Mouse (Mus musculus) hindbrain, embryonic 15.5 days (tissue): ENCODE measurements around the gene Nkx3-2. TPM values are rescaled to one million over a fixed set of nuclear protein-coding genes. Genes with fewer than 3 reads are reported as not detected.

Experiments
- ATAC-seq: fragments of 200-750 bp; cut with Nextera tagmentation; 2 replicates; pipeline ENCODE4 v1.8.0; 2017; ENCODE audit warnings: low read depth, moderate number of reproducible peaks, moderate TSS enrichment; ENCODE audit not compliant: low FRiP score
- H3K27ac ChIP-seq: fragments of 300-500 bp; sonication (generic); replicated peaks from 2 replicates; pipeline ENCODE4 v1.5.1; 2015; ENCODE audit warnings: mild to moderate bottlenecking, inconsistent platforms
- H3K27me3 ChIP-seq: fragments of 300-500 bp; sonication (generic); 2 replicates; pipeline ENCODE4 v1.6.1; 2015; ENCODE audit warnings: control low read depth, inconsistent platforms
- H3K36me3 ChIP-seq: fragments of 300-500 bp; sonication (generic); 2 replicates; pipeline ENCODE4 v1.6.1; 2015; ENCODE audit warnings: control low read depth, inconsistent platforms
- H3K4me1 ChIP-seq: fragments of 300-500 bp; sonication (generic); replicated peaks from 2 replicates; pipeline ENCODE4 v1.6.1; 2015; ENCODE audit warnings: control low read depth, inconsistent platforms
- H3K4me2 ChIP-seq: fragments of 300-500 bp; sonication (generic); 2 replicates; pipeline ENCODE4 v1.6.1; 2015; ENCODE audit warnings: moderate library complexity, mild to moderate bottlenecking, inconsistent platforms
- H3K4me3 ChIP-seq: fragments of 300-500 bp; sonication (generic); 2 replicates; pipeline ENCODE4 v1.5.1; 2015; ENCODE audit warnings: mild to moderate bottlenecking, inconsistent platforms
- H3K9ac ChIP-seq: fragments of 300-500 bp; sonication (generic); 2 replicates; pipeline ENCODE4 v1.6.1; 2015; ENCODE audit warnings: inconsistent platforms
- H3K9me3 ChIP-seq: fragments of 300-500 bp; sonication (generic); 2 replicates; pipeline ENCODE4 v1.6.1; 2016; ENCODE audit warnings: control low read depth, inconsistent platforms
- WGBS: fragments of 180-500 bp; shearing (Covaris S2); methylation state at CpG from one replicate; pipeline ENCODE4 v1.1.7; 2015; 5-methylcytosine and 5-hydroxymethylcytosine counted together
- polyA plus RNA-seq: library from polyadenylated mRNA; unstranded; fragments of >200 nt; fragmentation: Nextera tagmentation; extraction: Ambion mirVana; gene quantifications from 2 replicates; pipeline ENCODE4 v1.2.1, GENCODE M21; 2015

The Nkx3-2 gene
- polyA plus RNA-seq, 1 experiment from 2014 or later: not detected

DNA sequence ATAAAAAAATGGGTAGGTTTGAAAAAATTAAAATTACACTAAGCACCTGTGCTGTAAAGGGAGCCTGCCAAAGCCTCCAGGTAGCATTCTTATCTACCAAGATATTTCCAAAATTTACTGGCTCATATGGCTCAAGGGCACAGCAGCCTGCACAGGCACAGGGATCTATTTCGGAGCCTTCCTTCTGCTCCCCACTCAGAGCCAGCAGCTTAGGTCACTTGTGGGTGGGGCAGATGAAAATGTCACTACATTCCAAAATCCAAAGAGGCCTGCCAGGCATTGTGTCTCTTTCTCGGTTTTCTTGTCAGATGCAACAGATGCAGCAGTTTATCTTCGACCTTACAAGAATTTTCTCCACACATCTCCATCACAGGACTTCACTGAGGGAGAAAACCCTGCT lies 15.7 kb upstream of the Nkx3-2 start:
- 85% methylated on average over 3 of the region's 3 CpGs for WGBS
- no peak for ATAC-seq
- no peaks in the 10 kb centered on the region for H3K27me3 ChIP-seq

DNA sequence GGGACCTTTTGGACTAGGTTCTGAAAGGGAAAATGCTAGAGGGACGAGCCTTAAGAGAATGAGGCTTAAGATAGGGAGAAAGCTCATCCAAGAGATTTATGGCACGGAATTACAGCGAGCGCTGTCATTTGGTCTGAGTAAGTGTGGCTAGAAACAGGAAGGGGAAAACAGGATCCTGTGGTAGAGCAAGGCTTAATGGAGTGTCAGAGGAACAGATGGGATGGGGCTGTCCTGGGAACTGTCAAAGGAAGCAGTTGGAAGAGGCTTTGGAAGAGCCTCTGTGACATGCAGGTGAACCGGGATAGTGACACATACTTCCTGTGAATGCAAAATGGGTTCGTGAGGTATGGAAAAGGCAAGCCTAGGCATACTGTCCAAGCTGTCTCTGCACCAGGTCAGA lies 11.4 kb upstream of the Nkx3-2 start:
- Histone ChIP-seq H3K9me3 (no peaks in the 10 kb centered on the region), H3K27ac (no peak overlapping the region), H3K4me2 (no peak overlapping the region), H3K4me3 (no peak overlapping the region), H3K9ac (no peak overlapping the region), H3K27me3 (0 out of 2 replicates have a peak, but pooled peaks cover 3% of the 10 kb centered on the region), H3K4me1 (no peaks in the 10 kb centered on the region), H3K36me3 (no peaks in the 10 kb centered on the region)
- no peak for ATAC-seq
- 72% methylated on average over 6 of the region's 6 CpGs for WGBS

More for the DNA sequence above, 15.7 kb upstream of the Nkx3-2 start:
- no peaks in the 10 kb centered on the region for H3K9me3 ChIP-seq
- H3K9ac ChIP-seq: no peak overlapping the region
- H3K27ac ChIP-seq: no peak overlapping the region
- no peak overlapping the region for H3K4me3 ChIP-seq
- no peaks in the 10 kb centered on the region for H3K4me1 ChIP-seq
- H3K36me3 ChIP-seq: peaks cover 4% of the 10 kb centered on the region
- no peak overlapping the region for H3K4me2 ChIP-seq

DNA sequence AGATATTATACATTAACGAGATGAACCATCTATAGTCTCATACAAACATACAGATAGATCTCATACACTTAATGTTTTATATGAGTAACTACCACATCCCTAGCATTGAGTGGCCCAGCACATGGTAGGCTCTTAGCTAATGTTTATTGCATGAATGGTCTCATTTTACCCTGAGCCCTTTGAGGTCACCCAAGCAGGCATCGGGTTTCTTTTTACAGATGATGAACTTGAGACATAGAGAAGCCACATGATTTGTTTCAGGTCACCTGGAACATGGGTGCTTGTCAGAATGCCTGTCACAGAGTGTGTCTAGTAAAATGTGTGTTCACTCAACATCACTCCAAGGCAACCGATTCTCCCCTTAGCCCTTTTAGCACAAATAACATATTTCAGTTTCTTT lies 11.0 kb upstream of the Nkx3-2 start:
- Histone ChIP-seq H3K9ac (no peak overlapping the region), H3K4me1 (no peaks in the 10 kb centered on the region), H3K27ac (no peak overlapping the region), H3K36me3 (no peaks in the 10 kb centered on the region), H3K4me3 (no peak overlapping the region), H3K9me3 (no peaks in the 10 kb centered on the region), H3K4me2 (no peak overlapping the region), H3K27me3 (0 out of 2 replicates have a peak, but pooled peaks cover 3% of the 10 kb centered on the region)
- WGBS: 81% methylated on average over 3 of the region's 3 CpGs
- ATAC-seq: no peak

DNA sequence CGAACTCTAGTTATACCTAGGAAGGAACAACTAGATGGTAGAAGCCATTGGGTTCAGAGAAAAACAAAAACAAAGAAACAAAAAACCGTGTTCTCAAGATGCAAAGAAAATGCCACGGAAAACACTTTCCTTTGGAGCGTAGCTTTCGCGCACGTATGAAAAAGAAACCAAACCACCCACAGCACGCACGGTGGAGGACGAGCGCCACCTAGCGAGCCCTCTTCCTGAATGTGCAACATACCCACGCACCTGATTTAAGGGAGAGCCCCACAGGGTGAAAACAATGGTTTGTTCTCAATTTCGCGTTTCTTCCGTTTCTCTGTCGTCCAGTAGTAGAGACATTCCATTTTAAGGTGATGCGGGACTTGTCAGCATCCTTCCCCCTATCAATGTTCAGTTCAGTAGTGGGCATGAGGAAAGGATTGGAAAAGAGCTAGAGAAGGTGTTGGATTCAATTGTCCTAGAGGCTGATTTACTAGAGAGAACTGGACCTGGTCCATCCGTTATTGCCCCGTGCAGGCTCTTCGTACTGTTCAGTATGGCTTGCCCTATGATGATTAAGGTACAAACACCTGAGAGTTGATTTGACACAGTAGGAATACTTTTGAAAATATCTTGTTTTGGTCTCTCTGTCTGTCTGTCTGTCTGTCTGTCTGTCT lies 4.2 kb upstream of the Nkx3-2 start:
- peaks cover 53% of the 10 kb centered on the region for H3K27me3 ChIP-seq

DNA sequence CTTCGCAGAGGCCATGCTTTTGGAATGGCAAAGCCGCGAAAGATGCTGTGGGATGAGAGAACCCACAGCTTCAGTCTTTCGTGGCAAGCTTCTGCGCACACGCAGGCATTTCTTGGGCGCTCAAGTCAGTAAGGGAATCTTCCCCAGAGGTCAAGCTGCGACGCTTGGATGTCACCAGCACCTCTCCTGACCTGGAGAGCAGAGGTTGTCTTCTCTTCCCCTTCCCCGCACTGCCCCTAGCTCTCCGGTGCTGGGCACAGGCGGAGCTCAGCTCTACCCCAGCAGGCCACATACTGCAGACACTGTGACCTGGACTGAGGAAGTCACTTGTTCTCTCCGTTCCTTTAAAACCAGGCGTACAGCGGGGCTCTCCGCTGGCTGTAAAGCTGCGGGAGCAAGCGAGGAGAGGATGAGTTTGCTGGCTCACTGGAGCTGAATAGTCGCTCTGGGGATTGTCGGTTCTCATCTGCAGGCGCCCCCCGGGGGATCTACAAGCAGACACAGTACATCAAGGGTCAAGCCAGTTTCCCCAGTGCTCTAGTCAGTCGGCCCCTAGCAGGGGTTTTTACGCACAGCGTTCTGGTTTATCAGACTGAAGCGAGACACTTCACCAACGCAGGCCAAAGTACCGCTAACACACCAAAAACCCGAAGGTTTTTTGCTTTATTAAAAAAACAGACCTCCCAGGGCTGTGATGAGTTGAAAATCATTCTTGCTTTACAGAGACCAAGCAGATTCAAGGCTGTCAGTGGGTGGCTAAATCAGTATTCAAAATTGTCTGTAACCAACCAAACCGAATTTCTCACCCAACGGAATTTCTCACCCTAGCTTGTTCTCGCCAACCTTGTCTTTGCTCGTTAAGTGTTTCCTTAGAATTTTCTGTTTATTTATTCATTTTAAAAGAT lies 3.2 kb upstream of the Nkx3-2 start:
- 2% methylated on average over 33 of the region's 33 CpGs for WGBS
- peak overlapping the region; percentile 24 for H3K4me3 ChIP-seq
- H3K4me1 ChIP-seq: peaks cover 30% of the 10 kb centered on the region
- H3K27ac ChIP-seq: no peak overlapping the region
- H3K27me3 ChIP-seq: peaks cover 62% of the 10 kb centered on the region
- no peaks in the 10 kb centered on the region for H3K36me3 ChIP-seq
- 0 out of 2 replicates have a peak, but pooled peaks have one; percentile 16 for ATAC-seq
- H3K9me3 ChIP-seq: no peaks in the 10 kb centered on the region
- H3K4me2 ChIP-seq: peak overlapping the region; percentile 48
- H3K9ac ChIP-seq: no peak overlapping the region

More for the DNA sequence above, 4.2 kb upstream of the Nkx3-2 start:
- Histone ChIP-seq H3K27ac (no peak overlapping the region), H3K36me3 (no peaks in the 10 kb centered on the region), H3K4me3 (peak overlapping the region; percentile 24), H3K4me1 (peaks cover 25% of the 10 kb centered on the region), H3K9ac (no peak overlapping the region), H3K9me3 (no peaks in the 10 kb centered on the region), H3K4me2 (peak overlapping the region; percentile 48)
- ATAC-seq: peak; percentile 81
- WGBS: 5% methylated on average over 21 of the region's 21 CpGs

DNA sequence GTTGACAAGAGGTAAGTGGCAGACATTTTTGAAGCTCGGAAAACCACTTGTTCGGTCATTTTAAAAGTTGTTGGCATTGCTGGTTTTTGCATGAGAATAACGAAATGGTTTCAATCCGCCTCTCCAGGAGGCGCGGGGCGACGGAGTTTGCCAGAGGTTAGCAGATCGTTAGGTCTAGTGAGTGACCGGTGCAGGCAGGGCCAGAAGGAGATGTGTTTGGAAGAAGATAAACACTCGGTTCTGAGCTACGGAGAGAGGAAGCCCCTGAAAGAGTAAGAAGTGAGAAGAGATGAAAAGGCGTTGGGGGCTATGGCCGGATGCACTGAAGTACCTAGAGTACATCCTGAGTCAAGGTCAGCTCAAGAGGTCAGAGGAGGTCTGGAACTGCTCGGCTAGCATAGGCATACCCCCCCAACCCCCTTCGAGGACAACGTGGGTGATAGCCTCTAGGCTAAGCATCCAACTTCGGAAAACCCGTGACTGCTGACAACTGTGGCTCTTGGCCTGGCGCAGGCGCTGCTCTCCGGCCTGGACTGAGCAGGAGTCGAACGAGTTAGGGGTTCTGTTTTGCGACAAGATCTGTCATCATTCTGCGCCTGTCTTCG lies 2.2 kb upstream of the Nkx3-2 start:
- H3K4me3 ChIP-seq: no peak overlapping the region
- no peak for ATAC-seq
- no peak overlapping the region for H3K27ac ChIP-seq
- no peak overlapping the region for H3K9ac ChIP-seq
- H3K36me3 ChIP-seq: no peaks in the 10 kb centered on the region
- peaks cover 71% of the 10 kb centered on the region for H3K27me3 ChIP-seq
- peaks cover 34% of the 10 kb centered on the region for H3K4me1 ChIP-seq
- no peaks in the 10 kb centered on the region for H3K9me3 ChIP-seq
- H3K4me2 ChIP-seq: no peak overlapping the region
- WGBS: 3% methylated on average over 27 of the region's 27 CpGs

DNA sequence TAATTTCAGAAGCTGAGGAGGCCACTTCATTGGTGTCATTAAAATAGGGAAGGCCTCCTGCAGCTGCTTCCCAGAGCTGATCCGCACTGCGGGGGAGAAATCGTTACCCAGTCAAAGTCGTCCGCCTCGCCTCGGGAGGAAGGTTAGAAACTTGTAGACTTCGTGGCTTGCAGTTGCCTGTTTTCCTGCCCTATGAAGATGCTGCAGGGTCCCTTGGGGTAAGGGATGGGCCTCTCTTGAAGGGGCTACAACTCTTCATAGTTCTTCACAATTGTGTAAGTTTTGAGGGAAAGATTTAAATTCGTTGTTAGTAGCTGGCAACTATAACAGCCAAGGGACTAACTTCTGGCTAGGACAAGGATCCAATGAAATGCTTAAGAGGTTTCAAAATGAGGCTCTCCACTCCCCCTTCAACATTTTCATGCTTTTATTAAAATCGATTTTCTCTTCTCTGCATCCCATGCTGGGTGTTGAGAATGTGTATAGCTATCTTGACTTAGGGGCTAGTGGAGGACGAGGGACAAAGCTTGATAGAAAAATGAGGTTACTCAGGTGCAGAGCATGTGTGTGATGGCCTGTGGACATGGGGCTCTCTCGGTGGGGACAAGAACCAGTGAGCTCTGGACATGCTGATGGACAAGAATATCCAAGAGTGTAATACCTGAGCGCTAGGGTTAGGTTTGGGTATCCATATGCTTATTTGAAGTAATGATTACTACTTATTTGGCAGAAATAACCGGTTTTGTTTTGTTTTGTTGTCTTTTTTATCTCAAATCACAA lies 1.5 kb upstream of the Nkx3-2 start:
- ATAC-seq: no peak
- under 1% methylated on average over 14 of the region's 14 CpGs for WGBS

DNA sequence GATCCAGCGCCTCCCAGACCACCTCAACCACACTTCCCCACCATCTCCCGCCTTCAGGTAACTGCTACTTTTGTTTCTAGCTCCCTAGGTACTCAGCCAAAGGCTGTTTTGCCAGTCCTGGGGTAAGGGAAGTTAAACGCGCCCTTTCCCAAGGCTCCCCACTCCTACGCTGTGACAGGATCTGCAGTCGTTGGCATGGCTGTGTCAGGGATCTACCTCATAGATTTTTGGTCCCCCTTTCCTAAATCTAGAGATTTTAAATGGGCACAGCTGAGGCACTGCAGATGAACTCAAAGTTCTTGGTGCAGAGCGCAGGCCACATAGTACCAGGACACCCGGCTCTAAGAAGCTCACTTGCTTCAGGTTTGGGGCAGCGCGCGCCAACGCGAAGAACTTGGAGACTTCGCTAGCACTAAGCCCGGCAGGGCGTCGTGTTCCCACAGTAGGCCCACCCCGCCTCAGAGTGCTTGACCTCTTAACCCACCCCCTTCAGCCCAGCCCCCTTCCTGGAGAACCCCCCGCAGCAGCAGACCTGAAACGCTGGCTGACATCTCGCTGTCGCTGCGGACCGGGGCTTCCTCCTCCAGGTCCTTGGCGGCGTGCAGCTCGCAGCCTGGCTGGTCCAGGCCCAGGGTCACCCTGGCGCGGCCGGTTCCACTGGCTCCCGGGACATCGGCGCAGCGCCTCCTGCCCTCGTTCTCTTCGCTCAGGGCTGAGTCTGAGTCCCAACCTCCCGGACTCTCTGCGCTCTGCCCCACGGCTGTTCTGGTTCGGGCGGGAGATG lies 1.2 kb downstream of the Nkx3-2 start:
- Histone ChIP-seq H3K4me3 (peak overlapping the region; percentile 33), H3K4me2 (peak overlapping the region; percentile 64), H3K27me3 (peaks cover 89% of the 10 kb centered on the region), H3K9ac (no peak overlapping the region), H3K36me3 (no peaks in the 10 kb centered on the region), H3K9me3 (no peaks in the 10 kb centered on the region), H3K27ac (no peak overlapping the region), H3K4me1 (peaks cover 39% of the 10 kb centered on the region)
- no peak; the same call in 1 of the 2 replicates for ATAC-seq
- 2% methylated on average over 32 of the region's 41 CpGs for WGBS

More for the DNA sequence above, 1.5 kb upstream of the Nkx3-2 start:
- Histone ChIP-seq H3K4me2 (no peak overlapping the region), H3K4me3 (no peak overlapping the region), H3K27ac (no peak overlapping the region), H3K36me3 (no peaks in the 10 kb centered on the region), H3K27me3 (peaks cover 77% of the 10 kb centered on the region), H3K9ac (no peak overlapping the region), H3K4me1 (peaks cover 39% of the 10 kb centered on the region), H3K9me3 (no peaks in the 10 kb centered on the region)

DNA sequence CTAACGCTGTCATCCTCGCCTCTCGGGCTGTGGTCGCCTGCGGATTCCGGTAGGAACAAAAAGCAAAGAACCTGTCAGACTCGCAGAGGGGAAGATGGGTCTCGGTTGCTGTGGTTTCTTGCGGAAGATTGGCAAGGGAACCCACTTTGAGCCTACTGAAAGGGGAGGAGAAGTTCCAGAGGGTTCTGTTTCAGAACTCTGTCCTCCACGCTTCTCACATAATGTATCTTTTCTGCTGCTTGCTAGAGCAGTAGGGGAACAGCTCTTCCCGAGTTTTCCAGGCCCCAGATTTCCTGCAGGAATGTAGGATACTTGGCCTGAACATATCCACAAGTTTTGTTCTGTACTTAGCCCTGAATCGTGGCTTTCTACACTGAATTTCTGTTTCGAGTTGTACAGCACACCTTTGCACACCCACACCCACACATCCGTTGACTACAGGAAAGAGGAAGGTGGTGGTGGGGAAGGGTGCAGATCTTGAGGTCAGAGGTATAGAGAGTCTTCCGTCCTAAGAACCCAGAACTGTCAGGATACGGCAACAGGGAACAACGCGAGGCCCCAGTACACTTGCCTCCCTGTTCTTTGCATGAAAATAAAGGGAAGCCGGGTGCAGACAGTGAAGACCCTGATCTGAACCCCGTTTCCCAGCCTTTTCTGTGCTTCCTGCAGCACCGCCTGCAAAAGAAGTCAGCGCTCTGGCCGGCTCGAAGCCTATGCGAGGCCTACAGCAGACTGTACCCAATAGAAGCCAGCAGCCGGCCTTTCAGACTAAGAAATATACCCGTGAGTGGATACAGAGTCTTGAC lies 2.0 kb downstream of the Nkx3-2 start:
- Histone ChIP-seq H3K9me3 (no peaks in the 10 kb centered on the region), H3K4me3 (no peak overlapping the region), H3K27me3 (peaks cover 89% of the 10 kb centered on the region), H3K4me1 (peaks cover 31% of the 10 kb centered on the region), H3K36me3 (no peaks in the 10 kb centered on the region), H3K4me2 (peak overlapping the region; percentile 36), H3K27ac (no peak overlapping the region), H3K9ac (no peak overlapping the region)
- 4% methylated on average over 27 of the region's 27 CpGs for WGBS
- ATAC-seq: no peak

DNA sequence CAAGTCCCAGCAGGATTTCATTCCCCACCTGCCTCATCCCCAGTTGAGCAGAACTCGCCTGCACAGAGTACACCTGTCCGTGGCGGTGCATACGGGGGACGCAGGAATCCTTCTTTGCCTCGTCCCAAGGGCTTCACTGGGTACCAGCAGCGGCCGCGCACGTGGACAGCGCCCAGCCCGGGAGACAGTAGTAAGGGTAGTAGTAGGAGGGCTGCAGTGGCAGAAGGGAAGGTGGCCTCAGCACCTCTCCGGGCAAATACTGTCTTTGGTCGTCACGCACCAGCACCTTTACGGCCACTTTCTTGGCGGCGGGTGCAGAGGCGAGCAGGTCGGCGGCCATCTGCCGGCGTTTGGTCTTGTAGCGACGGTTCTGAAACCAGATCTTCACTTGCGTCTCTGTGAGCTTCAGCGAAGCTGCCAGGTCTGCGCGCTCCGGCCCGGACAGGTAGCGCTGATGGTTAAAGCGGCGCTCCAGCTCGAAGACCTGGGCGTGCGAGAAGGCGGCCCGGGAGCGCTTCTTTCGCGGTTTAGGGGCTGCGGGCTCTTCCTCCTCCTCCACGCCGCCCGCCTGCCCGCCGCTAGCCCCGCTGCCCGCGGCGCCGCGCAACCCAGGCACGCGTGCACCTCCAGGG lies 2.7 kb downstream of the Nkx3-2 start:
- Histone ChIP-seq H3K4me3 (0 out of 2 replicates have a peak overlapping the region, but pooled peaks have one; percentile 7), H3K27ac (no peak overlapping the region), H3K4me2 (peak overlapping the region; percentile 36), H3K36me3 (no peaks in the 10 kb centered on the region), H3K9ac (no peak overlapping the region), H3K4me1 (peaks cover 27% of the 10 kb centered on the region), H3K27me3 (peaks cover 91% of the 10 kb centered on the region), H3K9me3 (no peaks in the 10 kb centered on the region)
- peak; percentile 31; the same call in 1 of the 2 replicates for ATAC-seq
- WGBS: under 1% methylated on average over 56 of the region's 56 CpGs
